Mouse (Mus musculus): ENCODE data around the gene Mep1a. TPM values are rescaled to one million over a fixed set of nuclear protein-coding genes. Genes with fewer than 3 reads are reported as not detected.
A peak's percentile ranks its signal among the peaks of the same experiment; 100 is the strongest.
"Not testable (repeated sequence)": the region's sequence is repeated elsewhere in the genome, so short reads cannot be mapped to it uniquely, and the experiment has no call there.

The Mep1a gene
- polyA plus RNA-seq (2014; fragmentation: Nextera tagmentation; extraction: Ambion mirVana) = not detected in 2 replicates

- Histone ChIP-seq H3K4me3 (ENCODE audit: low read depth, low read length) (no peak within 1 kb of the TSS), H3K9ac (ENCODE audit: low read length) (no peak within 1 kb of the TSS), H3K27me3 (ENCODE audit: control insufficient read depth, insufficient read depth, low read length) (no peaks in the 10 kb centered on the region), H3K27ac (replicated peaks; ENCODE audit: low read depth, low read length) (no peak within 1 kb of the TSS), H3K4me1 (ENCODE audit: control insufficient read depth, insufficient read depth, low read length) (no peaks in the 10 kb centered on the region), H3K9me3 (ENCODE audit: control insufficient read depth, low read length) (no peaks in the 10 kb centered on the region), H3K4me2 (ENCODE audit: low read depth, severe bottlenecking) (no peak within 1 kb of the TSS), H3K36me3 (ENCODE audit: control insufficient read depth, insufficient read depth, low read length) (no peaks in the 10 kb centered on the region)
- DNase-seq (ENCODE audit: low spot score) (no peak), ATAC-seq (ENCODE audit: insufficient number of reproducible peaks, low FRiP score, low TSS enrichment, low read depth) (no peak)
- WGBS = 94% methylated on average over 9 of the region's 9 CpGs
These were observed at the start of gene Mep1a for GRCm38 (mm10) chr17:43502592-43502991. Mep1a (minus strand) TSS chr17:43502812.

GRCm38 (mm10) chr17:43551122-43551630 lies 48.6 kb upstream of the Mep1a start:
- no peak overlapping the region for H3K4me3 ChIP-seq (ENCODE audit: low read depth, low read length)
- no peaks in the 10 kb centered on the region for H3K36me3 ChIP-seq (ENCODE audit: control insufficient read depth, insufficient read depth, low read length)
- H3K4me1 ChIP-seq (ENCODE audit: control insufficient read depth, insufficient read depth, low read length) = no peaks in the 10 kb centered on the region
- H3K9ac ChIP-seq (ENCODE audit: low read length) = no peak overlapping the region
- ATAC-seq (ENCODE audit: insufficient number of reproducible peaks, low FRiP score, low TSS enrichment, low read depth) = no peak
- no peaks in the 10 kb centered on the region for H3K9me3 ChIP-seq (ENCODE audit: control insufficient read depth, low read length)
- DNase-seq (ENCODE audit: low spot score) = no peak
- 40% methylated on average over 3 of the region's 3 CpGs for WGBS
- no peak overlapping the region for H3K27ac ChIP-seq (replicated peaks; ENCODE audit: low read depth, low read length)
- H3K27me3 ChIP-seq (ENCODE audit: control insufficient read depth, insufficient read depth, low read length) = no peaks in the 10 kb centered on the region
- H3K4me2 ChIP-seq (ENCODE audit: low read depth, severe bottlenecking) = no peak overlapping the region

- ATAC-seq (ENCODE audit: insufficient number of reproducible peaks, low FRiP score, low TSS enrichment, low read depth) = no peak
- H3K27ac ChIP-seq (replicated peaks; ENCODE audit: low read depth, low read length) = no peak overlapping the region
- no peaks in the 10 kb centered on the region for H3K36me3 ChIP-seq (ENCODE audit: control insufficient read depth, insufficient read depth, low read length)
- WGBS = 83% methylated on average over 4 of the region's 4 CpGs
- no peak overlapping the region for H3K4me3 ChIP-seq (ENCODE audit: low read depth, low read length)
- no peak overlapping the region for H3K4me2 ChIP-seq (ENCODE audit: low read depth, severe bottlenecking)
- H3K4me1 ChIP-seq (ENCODE audit: control insufficient read depth, insufficient read depth, low read length) = no peaks in the 10 kb centered on the region
- no peaks in the 10 kb centered on the region for H3K27me3 ChIP-seq (ENCODE audit: control insufficient read depth, insufficient read depth, low read length)
- no peak overlapping the region for H3K9ac ChIP-seq (ENCODE audit: low read length)
- DNase-seq (ENCODE audit: low spot score) = no peak
- no peaks in the 10 kb centered on the region for H3K9me3 ChIP-seq (ENCODE audit: control insufficient read depth, low read length)
These were observed 41.4 kb upstream of the Mep1a start for GRCm38 (mm10) chr17:43544040-43544439.

GRCm38 (mm10) chr17:43543539-43543938 lies 40.9 kb upstream of the Mep1a start, which contains the start of gene Ankrd66:
Ankrd66 (minus strand) TSS chr17:43543639.
- DNase-seq (ENCODE audit: low spot score) (no peak), ATAC-seq (ENCODE audit: insufficient number of reproducible peaks, low FRiP score, low TSS enrichment, low read depth) (no peak)
- Histone ChIP-seq H3K4me1 (ENCODE audit: control insufficient read depth, insufficient read depth, low read length) (no peaks in the 10 kb centered on the region), H3K9me3 (ENCODE audit: control insufficient read depth, low read length) (no peaks in the 10 kb centered on the region), H3K9ac (ENCODE audit: low read length) (no peak within 1 kb of the TSS), H3K4me3 (ENCODE audit: low read depth, low read length) (no peak within 1 kb of the TSS), H3K36me3 (ENCODE audit: control insufficient read depth, insufficient read depth, low read length) (no peaks in the 10 kb centered on the region), H3K27ac (replicated peaks; ENCODE audit: low read depth, low read length) (no peak within 1 kb of the TSS), H3K4me2 (ENCODE audit: low read depth, severe bottlenecking) (no peak within 1 kb of the TSS), H3K27me3 (ENCODE audit: control insufficient read depth, insufficient read depth, low read length) (no peaks in the 10 kb centered on the region)
- WGBS = 4% methylated on average over 1 of the region's 1 CpGs

GRCm38 (mm10) chr17:43538767-43539166 lies 36.2 kb upstream of the Mep1a start:
- ATAC-seq (ENCODE audit: insufficient number of reproducible peaks, low FRiP score, low TSS enrichment, low read depth) (no peak), DNase-seq (ENCODE audit: low spot score) (no peak)
- H3K4me2 ChIP-seq (ENCODE audit: low read depth, severe bottlenecking) = no peak overlapping the region
- H3K4me3 ChIP-seq (ENCODE audit: low read depth, low read length) = no peak overlapping the region
- no peak overlapping the region for H3K27ac ChIP-seq (replicated peaks; ENCODE audit: low read depth, low read length)
- no peaks in the 10 kb centered on the region for H3K9me3 ChIP-seq (ENCODE audit: control insufficient read depth, low read length)
- no peaks in the 10 kb centered on the region for H3K27me3 ChIP-seq (ENCODE audit: control insufficient read depth, insufficient read depth, low read length)
- H3K9ac ChIP-seq (ENCODE audit: low read length) = no peak overlapping the region
- H3K4me1 ChIP-seq (ENCODE audit: control insufficient read depth, insufficient read depth, low read length) = no peaks in the 10 kb centered on the region
- 93% methylated on average over 3 of the region's 3 CpGs for WGBS
- no peaks in the 10 kb centered on the region for H3K36me3 ChIP-seq (ENCODE audit: control insufficient read depth, insufficient read depth, low read length)

GRCm38 (mm10) chr17:43536841-43537240 lies 34.2 kb upstream of the Mep1a start:
- 88% methylated on average over 6 of the region's 6 CpGs for WGBS
- not testable (repeated sequence) for H3K9ac ChIP-seq (ENCODE audit: low read length); H3K4me2 ChIP-seq (ENCODE audit: low read depth, severe bottlenecking); H3K9me3 ChIP-seq (ENCODE audit: control insufficient read depth, low read length); ATAC-seq (ENCODE audit: insufficient number of reproducible peaks, low FRiP score, low TSS enrichment, low read depth); H3K36me3 ChIP-seq (ENCODE audit: control insufficient read depth, insufficient read depth, low read length); H3K4me3 ChIP-seq (ENCODE audit: low read depth, low read length); H3K4me1 ChIP-seq (ENCODE audit: control insufficient read depth, insufficient read depth, low read length); H3K27ac ChIP-seq (replicated peaks; ENCODE audit: low read depth, low read length); H3K27me3 ChIP-seq (ENCODE audit: control insufficient read depth, insufficient read depth, low read length); DNase-seq (ENCODE audit: low spot score)

GRCm38 (mm10) chr17:43534362-43535222 lies 32.0 kb upstream of the Mep1a start:
- DNase-seq (ENCODE audit: low spot score) (peak; percentile 79), ATAC-seq (ENCODE audit: insufficient number of reproducible peaks, low FRiP score, low TSS enrichment, low read depth) (peak; percentile 88)
- H3K27ac ChIP-seq (replicated peaks; ENCODE audit: low read depth, low read length) = no peak overlapping the region
- H3K36me3 ChIP-seq (ENCODE audit: control insufficient read depth, insufficient read depth, low read length) = no peaks in the 10 kb centered on the region
- 21% methylated on average over 23 of the region's 23 CpGs for WGBS
- no peak overlapping the region for H3K4me3 ChIP-seq (ENCODE audit: low read depth, low read length)
- peak overlapping the region; percentile 27 for H3K4me2 ChIP-seq (ENCODE audit: low read depth, severe bottlenecking)
- H3K4me1 ChIP-seq (ENCODE audit: control insufficient read depth, insufficient read depth, low read length) = no peaks in the 10 kb centered on the region
- no peaks in the 10 kb centered on the region for H3K9me3 ChIP-seq (ENCODE audit: control insufficient read depth, low read length)
- no peaks in the 10 kb centered on the region for H3K27me3 ChIP-seq (ENCODE audit: control insufficient read depth, insufficient read depth, low read length)
- H3K9ac ChIP-seq (ENCODE audit: low read length) = no peak overlapping the region

- DNase-seq (ENCODE audit: low spot score) (no peak), ATAC-seq (ENCODE audit: insufficient number of reproducible peaks, low FRiP score, low TSS enrichment, low read depth) (no peak)
- Histone ChIP-seq H3K36me3 (ENCODE audit: control insufficient read depth, insufficient read depth, low read length) (no peaks in the 10 kb centered on the region), H3K4me2 (ENCODE audit: low read depth, severe bottlenecking) (no peak overlapping the region), H3K9me3 (ENCODE audit: control insufficient read depth, low read length) (no peaks in the 10 kb centered on the region), H3K9ac (ENCODE audit: low read length) (no peak overlapping the region), H3K27me3 (ENCODE audit: control insufficient read depth, insufficient read depth, low read length) (no peaks in the 10 kb centered on the region), H3K4me3 (ENCODE audit: low read depth, low read length) (no peak overlapping the region), H3K4me1 (ENCODE audit: control insufficient read depth, insufficient read depth, low read length) (no peaks in the 10 kb centered on the region), H3K27ac (replicated peaks; ENCODE audit: low read depth, low read length) (no peak overlapping the region)
- WGBS = 94% methylated on average over 4 of the region's 4 CpGs
These were observed 28.6 kb upstream of the Mep1a start for GRCm38 (mm10) chr17:43531192-43531591.
